Mouse (Mus musculus): ENCODE data around the gene Pon1.

Gene Pon1

GRCm38 (mm10) chr6:5177967-5178891 is 15.5 kb downstream of the Pon1 start:
- no peak for DNase-seq (ENCODE audit: low spot score in 2 of 2)

GRCm38 (mm10) chr6:5174179-5174812 is 19.4 kb downstream of the Pon1 start:
- no peak for DNase-seq (ENCODE audit: low spot score in 2 of 2)

GRCm38 (mm10) chr6:5172571-5172970 is 21.2 kb downstream of the Pon1 start:
- no peak for DNase-seq (ENCODE audit: low spot score in 2 of 2)

- no peak for DNase-seq (ENCODE audit: low spot score in 2 of 2)
Observed at GRCm38 (mm10) chr6:5171418-5171817, 22.3 kb downstream of the Pon1 start.

GRCm38 (mm10) chr6:5168158-5168557 is 25.6 kb downstream of the Pon1 start:
- DNase-seq (ENCODE audit: low spot score in 2 of 2) = no peak

GRCm38 (mm10) chr6:5167051-5167677 is 26.6 kb downstream of the Pon1 start:
- no peak for DNase-seq (ENCODE audit: low spot score in 2 of 2)

- no peak for DNase-seq (ENCODE audit: low spot score in 2 of 2)
Observed at GRCm38 (mm10) chr6:5164855-5165254, 28.9 kb downstream of the Pon1 start.

GRCm38 (mm10) chr6:5163507-5164144 is 30.1 kb downstream of the Pon1 start:
- DNase-seq (ENCODE audit: low spot score in 2 of 2) = no peak

GRCm38 (mm10) chr6:5162052-5162451 is 31.7 kb downstream of the Pon1 start:
- DNase-seq (ENCODE audit: low spot score in 2 of 2) = no peak

- no peak for DNase-seq (ENCODE audit: low spot score in 2 of 2)
Observed at GRCm38 (mm10) chr6:5159385-5159791, 34.4 kb downstream of the Pon1 start.

GRCm38 (mm10) chr6:5156541-5157425 is 37.0 kb downstream of the Pon1 start:
- no peak for DNase-seq (ENCODE audit: low spot score in 2 of 2)

- no peak for DNase-seq (ENCODE audit: low spot score in 2 of 2)
Observed at GRCm38 (mm10) chr6:5155313-5155927, 38.3 kb downstream of the Pon1 start.

- no peak for DNase-seq (ENCODE audit: low spot score in 2 of 2)
Observed at GRCm38 (mm10) chr6:5154786-5155185, 39.0 kb downstream of the Pon1 start.

GRCm38 (mm10) chr6:5152185-5152584 is 41.6 kb downstream of the Pon1 start:
- no peak for DNase-seq (ENCODE audit: low spot score in 2 of 2)

- no peak for DNase-seq (ENCODE audit: low spot score in 2 of 2)
Observed at GRCm38 (mm10) chr6:5151171-5151570, 42.6 kb downstream of the Pon1 start.

GRCm38 (mm10) chr6:5149941-5150340 is 43.8 kb downstream of the Pon1 start:
- DNase-seq (ENCODE audit: low spot score in 2 of 2) = no peak

GRCm38 (mm10) chr6:5147488-5148142 is 46.1 kb downstream of the Pon1 start:
- DNase-seq (ENCODE audit: low spot score in 2 of 2) = no peak

- no peak for DNase-seq (ENCODE audit: low spot score in 2 of 2)
Observed at GRCm38 (mm10) chr6:5139666-5140065, 54.1 kb downstream of the Pon1 start.

- no peak for DNase-seq (ENCODE audit: low spot score in 2 of 2)
Observed at GRCm38 (mm10) chr6:5138875-5139631, 54.7 kb downstream of the Pon1 start.
